Mouse (Mus musculus) B cell, adult 2 months (primary cell): ENCODE measurements around the gene Ints7.
A peak's percentile ranks its signal among the peaks of the same experiment; 100 is the strongest.

ENCODE experiments used
- DNase-seq, 2 experiments: peaks; one replicate each; pipeline ENCODE4 v3.0.0; 2022

Ints7 gene

GRCm38 (mm10) chr1:191585704-191586103, 10.3 kb downstream of the Ints7 start:
- DNase-seq = peak; percentile 22 to 30

- DNase-seq = no peak
Observed at GRCm38 (mm10) chr1:191587062-191587461, 11.6 kb downstream of the Ints7 start.

DNA sequence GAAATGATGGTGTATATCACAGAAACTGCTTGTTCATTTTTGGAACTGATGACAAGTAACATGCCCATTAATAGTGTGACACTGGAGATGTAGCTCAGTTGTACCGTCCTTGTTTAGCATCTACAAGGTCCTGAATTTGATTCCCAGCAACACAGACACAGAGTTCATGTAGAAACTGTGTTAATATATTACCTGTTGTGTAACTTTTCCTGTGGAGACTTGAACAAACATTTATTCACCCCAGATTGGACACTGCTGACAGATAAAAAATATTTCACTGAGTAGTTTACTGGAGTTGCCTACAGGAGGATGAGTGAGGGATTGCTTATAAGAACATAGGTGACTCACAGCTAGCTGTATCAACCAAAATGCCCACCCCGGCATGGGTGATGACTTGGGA, 13.3 kb downstream of the Ints7 start:
- no peak for DNase-seq

DNA sequence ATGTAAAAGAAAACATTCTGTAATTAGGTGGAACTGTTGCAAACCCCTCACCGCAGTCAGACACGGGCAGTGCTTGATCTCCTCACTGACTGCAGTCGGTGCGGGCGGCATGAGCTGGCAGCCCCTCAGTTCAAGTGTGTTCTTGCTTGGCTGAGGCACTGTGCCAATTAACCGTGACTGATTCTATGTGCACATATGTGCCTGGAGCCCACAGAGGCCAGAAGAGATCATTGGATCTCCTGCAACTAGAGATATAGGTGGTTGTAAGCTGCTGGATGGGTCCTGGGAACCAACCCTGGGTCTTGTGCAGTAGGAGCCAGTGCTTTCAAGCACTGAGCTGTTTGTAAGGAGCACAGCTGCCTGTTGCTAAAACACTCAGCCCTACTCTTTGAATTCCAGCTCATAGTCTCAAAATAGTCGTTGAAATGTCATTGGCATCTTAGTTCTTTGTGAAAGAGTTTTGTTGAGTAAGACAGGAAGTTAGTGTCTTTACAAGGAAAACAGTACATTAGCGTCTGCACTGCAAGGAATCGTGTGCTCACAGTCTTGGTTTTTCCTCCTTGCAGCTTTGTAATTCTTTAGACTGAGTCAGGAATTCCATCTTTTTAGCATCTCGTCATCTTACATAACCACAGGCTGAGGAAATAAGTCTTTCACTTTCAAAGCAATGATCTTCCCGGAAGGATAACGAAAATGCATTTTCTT, 16.7 kb downstream of the Ints7 start:
- no peak for DNase-seq

DNA sequence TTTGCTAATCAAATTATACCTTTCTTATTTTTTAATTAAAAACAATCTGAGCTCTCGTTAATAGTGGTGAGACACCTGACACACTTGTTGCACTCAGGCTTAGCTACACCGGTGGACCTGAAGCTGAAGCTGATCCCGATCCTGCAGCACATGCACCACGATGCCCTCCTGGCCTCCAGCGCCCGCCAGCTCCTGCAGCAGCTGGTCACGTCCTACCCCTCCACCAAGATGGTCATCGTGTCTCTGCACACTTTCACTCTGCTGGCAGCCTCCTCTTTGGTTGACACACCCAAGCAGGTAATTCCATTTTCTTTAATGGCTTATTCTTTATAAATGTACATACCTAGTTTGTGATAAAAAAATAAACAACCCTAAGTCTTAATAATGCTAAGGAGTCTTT, 20.6 kb downstream of the Ints7 start:
- DNase-seq = no peak

DNA sequence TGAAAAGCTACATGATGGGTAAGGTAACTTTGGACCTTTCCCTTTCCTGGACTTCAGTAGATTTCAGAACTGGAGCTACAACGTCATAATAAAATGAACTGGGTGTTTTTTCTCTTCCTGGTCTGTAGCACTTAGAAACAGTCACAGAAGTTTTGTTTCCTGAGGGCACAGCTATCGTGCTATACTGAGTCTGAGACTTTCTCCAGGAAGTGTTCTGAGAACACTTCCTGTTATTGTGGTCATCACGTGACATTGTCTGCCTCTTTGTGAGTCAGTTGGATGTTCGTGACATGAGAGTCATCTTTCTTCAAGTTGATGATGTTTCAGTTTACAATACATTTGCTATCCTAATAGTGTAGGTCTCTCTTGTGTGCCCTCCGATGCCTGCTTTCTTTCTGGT, 23.8 kb downstream of the Ints7 start:
- DNase-seq = peak; percentile 47 to 48

DNA sequence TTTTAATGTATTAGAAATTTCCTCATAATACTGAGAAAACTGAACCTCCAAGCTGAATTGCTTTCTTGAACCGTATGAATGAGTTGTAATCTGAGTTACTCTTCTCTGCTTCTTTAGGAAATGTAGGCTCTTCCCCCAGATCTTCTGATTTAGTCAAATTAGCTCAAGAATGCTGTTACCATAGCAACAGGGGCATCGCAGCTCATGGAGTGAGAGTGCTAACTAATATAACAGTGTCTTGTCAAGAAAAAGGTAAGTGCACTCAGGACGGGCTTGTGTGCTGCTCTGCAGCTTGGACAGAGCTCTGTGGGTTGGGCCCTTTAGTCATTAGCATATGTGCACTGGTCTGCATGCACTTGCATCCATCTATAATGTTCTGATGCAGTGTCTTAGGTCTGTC, 29.3 kb downstream of the Ints7 start:
- no peak for DNase-seq

GRCm38 (mm10) chr1:191609051-191609450, 33.6 kb downstream of the Ints7 start:
- no peak for DNase-seq

DNA sequence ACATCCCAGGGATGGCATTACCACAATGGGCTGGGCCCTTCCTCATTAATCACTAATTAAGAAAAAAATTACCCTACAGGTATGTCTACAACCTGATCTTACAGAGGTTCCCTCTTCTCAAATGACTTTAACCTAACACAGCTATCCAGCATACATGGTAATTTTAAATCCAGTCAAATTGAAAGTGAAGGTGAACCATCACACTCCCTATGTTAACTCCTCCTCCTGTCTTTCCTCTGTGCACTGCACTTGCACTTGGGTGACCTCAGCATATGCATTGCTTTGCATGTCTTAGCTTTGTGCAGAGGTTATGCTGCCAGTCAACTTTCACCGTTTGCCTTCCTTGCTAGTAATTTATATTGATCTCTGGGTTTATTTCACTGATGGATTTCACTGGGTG, 34.1 kb downstream of the Ints7 start:
- DNase-seq = no peak

DNA sequence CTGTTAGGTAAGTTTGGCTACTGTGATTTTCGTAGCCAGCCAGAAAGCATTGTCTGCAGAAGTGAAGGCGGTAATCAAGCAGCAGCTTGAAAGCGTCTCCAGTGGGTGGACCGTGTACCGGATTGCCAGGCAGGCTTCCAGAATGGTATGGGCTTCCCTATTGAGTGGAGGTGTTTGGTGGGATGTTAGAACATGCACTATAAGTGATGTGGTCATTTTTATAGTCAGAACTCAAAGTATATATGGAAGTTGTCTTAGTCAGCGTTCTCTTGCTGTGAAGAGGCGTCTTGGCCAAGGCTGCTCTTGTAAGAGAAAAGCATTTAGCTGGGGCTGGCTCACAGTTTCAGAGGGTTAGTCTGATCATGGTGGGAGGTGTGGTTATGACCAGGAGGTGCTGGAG, 34.9 kb downstream of the Ints7 start:
- no peak for DNase-seq

DNA sequence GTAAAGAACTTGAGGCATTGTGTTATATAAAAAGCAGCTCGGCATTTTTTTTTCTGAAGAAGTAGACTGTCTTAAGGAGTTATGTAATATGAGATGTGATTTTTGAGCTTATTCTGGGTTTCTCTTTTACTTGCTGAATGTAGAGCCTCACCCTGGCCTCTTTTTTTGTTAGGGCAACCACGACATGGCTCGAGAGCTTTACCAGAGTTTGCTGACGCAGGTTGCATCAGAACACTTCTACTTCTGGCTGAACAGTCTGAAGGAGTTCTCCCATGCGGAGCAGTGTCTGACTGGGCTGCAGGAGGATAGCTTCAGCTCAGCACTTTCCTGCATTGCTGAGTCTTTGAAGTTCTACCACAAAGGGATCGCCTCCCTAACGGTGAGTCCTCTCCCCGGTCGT, 36.2 kb downstream of the Ints7 start:
- DNase-seq = no peak

DNA sequence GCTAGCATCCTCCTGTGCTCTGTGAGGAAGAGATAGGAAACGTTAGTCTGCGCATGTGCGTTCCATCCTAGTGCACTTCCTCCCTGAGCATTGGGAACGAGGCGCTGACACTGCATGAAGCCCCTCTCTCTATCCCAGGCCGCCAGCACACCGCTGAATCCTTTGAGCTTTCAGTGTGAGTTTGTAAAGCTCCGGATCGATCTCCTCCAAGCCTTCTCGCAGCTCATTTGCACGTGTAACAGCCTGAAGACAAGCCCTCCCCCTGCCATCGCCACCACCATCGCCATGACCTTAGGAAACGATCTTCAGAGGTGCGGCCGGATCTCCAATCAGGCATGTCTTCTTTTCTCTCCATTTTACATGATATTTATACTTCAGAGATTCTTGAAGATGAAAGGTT, 37.4 kb downstream of the Ints7 start:
- no peak for DNase-seq

DNA sequence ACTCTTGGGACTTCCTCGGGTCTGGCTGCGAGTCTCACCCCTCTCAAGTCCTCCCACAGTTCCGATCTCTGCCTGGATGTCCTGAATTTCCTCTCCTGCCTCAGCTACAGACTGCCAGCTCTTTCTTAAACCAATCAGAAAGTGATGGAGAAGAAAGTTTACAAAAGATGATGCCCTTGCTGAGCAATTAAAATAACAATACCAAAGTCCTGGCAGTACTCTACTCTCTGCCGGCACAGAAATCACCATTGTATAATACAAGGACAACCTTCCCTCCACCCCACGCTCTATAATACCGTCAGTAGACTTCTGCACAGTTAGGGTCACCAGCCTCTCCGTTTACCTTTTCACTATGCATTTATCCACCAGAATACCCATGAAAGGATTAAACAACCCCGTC, 40.8 kb downstream of the Ints7 start:
- no peak for DNase-seq

GRCm38 (mm10) chr1:191617589-191617988, 42.2 kb downstream of the Ints7 start:
- DNase-seq = no peak

- no peak for DNase-seq
Observed at GRCm38 (mm10) chr1:191618067-191618766, 42.8 kb downstream of the Ints7 start.

GRCm38 (mm10) chr1:191621096-191621495, 45.7 kb downstream of the Ints7 start:
- no peak for DNase-seq

- DNase-seq = no peak
Observed at GRCm38 (mm10) chr1:191622801-191623200, 47.4 kb downstream of the Ints7 start.

GRCm38 (mm10) chr1:191624492-191624891, 49.1 kb downstream of the Ints7 start:
- peak; percentile 6 to 16 for DNase-seq

DNA sequence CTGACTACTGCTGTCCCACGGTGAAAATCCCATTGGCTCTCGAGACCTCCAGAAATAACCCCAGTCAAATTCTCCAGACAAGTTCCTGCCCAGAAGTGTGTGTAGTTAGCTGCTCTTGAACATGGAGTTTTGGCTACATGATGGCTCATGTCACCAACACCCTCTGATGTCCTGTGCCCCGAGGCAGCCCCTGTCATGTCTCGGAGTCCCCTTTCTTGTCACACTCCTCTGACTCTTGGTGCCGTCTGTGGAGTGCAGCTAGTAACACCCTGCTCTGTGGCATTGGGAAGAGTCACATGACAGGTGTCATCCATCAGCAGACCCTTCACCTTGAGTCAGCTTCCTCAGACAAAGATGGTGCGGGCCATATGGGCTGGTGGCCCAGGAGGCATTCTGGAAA, 49.6 kb downstream of the Ints7 start:
- DNase-seq = peak in 1 of 2 experiments; percentile 12

DNA sequence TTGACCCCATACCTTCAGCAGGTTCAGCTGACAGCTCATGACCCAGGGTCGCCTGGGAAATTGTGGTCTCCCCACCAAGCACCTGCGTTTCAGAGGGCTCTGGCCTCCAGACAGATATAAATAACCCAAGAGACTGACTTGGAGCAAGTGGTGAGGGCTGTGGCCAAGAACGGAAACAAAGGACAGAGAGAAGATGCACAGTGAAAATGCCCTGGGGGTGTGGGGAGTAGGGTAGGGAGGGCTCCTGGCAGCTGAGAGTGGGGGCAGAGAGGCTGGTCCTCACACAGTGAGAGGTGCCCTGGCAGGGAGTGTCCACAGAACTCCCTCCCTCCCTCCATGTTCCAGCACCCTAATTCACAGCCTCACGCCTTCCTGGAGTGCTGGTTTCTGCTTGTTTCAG, 50.2 kb downstream of the Ints7 start:
- DNase-seq = no peak

DNA sequence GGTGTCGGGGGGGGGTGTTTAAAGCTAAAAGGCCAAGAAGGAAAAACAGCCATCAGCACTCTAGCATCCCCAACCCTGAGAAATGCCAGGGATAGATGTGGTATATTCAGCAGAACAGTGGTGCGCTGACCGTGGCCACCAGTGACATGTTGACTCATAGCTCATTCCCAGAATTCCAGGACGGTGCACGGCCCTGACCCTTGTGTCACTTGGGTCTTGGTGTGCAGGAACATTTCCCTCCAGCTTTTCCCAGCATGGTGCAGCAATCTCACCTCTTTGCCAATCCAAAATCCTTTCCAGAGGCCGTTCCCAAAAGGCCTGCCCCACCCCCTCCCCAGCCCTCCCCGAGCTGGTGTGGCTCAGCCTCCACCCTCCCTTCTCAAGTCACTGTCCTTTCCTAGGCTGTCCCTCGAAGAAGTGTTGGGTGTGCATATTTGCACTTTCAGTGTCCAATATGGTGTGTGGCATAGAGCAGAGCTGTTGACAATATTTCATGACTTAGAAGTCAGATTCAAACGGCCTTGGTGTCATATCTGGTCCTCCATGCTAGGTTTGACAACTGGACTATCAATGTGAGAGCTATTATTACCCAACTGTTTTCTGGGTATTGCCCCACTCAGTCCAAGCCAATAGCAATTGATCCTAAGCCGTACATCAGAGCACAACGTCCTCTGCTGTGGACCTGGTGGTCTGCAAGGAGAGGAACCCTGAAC, 53.2 kb downstream of the Ints7 start:
- no peak for DNase-seq

DNA sequence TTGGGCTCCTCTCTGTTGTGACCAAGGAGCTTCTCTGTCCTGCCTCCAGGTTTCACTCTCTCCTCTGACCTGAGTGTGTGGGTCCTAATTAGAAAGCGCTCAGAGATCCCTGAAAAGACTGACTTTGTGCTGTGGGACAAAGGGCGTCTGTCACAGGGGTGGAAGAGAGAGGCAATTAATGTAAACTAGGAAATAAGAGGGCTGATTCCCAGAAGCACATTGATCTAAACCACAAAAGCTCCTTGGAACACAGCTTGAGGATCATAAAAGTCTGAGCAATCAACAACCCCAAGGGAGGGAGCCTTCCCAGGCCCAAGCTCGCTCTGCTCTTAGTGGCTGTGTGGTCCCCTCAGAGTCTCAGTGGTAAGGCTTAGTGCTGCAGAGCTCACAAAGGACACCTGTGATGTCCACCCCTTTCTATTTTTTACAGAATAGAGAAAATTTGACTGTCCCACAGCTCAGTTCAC, 53.8 kb downstream of the Ints7 start:
- DNase-seq = no peak

GRCm38 (mm10) chr1:191632511-191633095, 57.2 kb downstream of the Ints7 start:
- DNase-seq = no peak

- DNase-seq = no peak
Observed at GRCm38 (mm10) chr1:191634116-191634515, 58.7 kb downstream of the Ints7 start.
